In the genomic region with DNA sequence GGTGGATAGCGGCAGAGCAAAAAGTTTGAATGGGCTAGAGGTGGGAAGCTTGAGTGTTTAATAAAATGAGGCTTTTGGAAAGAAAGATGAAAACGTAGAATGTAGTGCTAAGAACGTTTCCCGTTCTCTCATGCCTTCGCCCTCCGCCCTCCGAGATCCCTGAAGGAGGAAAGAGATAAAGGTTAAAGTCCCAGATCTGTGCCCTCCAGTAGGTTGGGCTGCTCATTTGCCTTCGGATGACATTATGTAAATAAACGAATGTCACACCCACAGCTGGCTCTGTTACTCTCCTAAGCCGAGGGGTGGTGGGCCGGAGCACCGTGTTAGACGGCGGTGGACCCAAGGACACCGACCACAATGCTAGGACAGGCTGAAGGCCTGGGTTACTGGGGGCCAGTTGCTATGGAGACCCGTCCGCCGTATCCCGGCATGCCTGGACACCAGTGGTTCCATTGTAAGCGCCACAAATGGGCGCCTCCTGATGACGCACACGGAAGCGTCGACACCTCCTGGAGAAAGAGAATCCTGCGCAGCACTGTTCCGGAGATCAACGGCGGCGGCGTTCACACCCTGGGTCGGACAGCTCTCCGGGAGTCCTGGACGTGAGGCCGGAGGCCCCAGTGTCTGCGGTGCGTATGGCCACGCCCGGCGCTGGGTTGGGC, we compare ENCODE assay signal across 1 mouse cellular context.
TF ChIP-seq lines count a peak whose summit lies in the region.

Gene Brms1, plus strand, starts transcription at position 493 of the 662 bp plus-strand sequence.

TF ChIP-seq in CH12.LX, 34 proteins besides CTCF, POLR2A, EP300 and RAD21 (continued from another document):
- no peak for TF ChIP-seq CHD2 (IDR thresholded peaks at IDR 0.05; ENCODE audit: low read length)
- peak; percentile 99 for TF ChIP-seq ELF1 (IDR thresholded peaks at IDR 0.05; ENCODE audit: low read depth, low read length)
- no peak for TF ChIP-seq PAX5 (IDR thresholded peaks at IDR 0.05; ENCODE audit: low read length)
- peak; percentile 94 for TF ChIP-seq HCFC1 (IDR thresholded peaks at IDR 0.05; ENCODE audit: low read depth, low read length)
- TF ChIP-seq MEF2A (IDR thresholded peaks at IDR 0.05; ENCODE audit: borderline replicate concordance, low read depth, low read length), result no peak; the same call in none of the 2 replicates
- TF ChIP-seq MAZ (IDR thresholded peaks at IDR 0.05; ENCODE audit: low read depth, low read length), result peak; percentile 67; the same call in 1 of the 2 replicates
- TF ChIP-seq USF2 (conservative IDR thresholded peaks at IDR 0.05; ENCODE audit: low read depth, low read length), result no peak
- TF ChIP-seq TBP (conservative IDR thresholded peaks at IDR 0.05; ENCODE audit: low read depth, low read length), result 0 out of 2 replicates have a peak, but pooled peaks have one; percentile 36
- no peak for TF ChIP-seq SMC3 (IDR thresholded peaks at IDR 0.05; ENCODE audit: low read depth, low read length)
- no peak for TF ChIP-seq E2F4 (IDR thresholded peaks at IDR 0.05; ENCODE audit: insufficient replicate concordance, low read depth, low read length)
- TF ChIP-seq ZNF384 (IDR thresholded peaks at IDR 0.05; ENCODE audit: low read depth, low read length), result no peak
- TF ChIP-seq RCOR1 (conservative IDR thresholded peaks at IDR 0.05; ENCODE audit: low read depth, low read length), result no peak
- TF ChIP-seq UBTF (IDR thresholded peaks at IDR 0.05; ENCODE audit: low read depth, low read length), result no peak
- no peak for TF ChIP-seq JUN (IDR thresholded peaks at IDR 0.05; ENCODE audit: insufficient read depth, low read depth, low read length)
- no peak for TF ChIP-seq ZC3H11A (IDR thresholded peaks at IDR 0.05; ENCODE audit: low read depth, low read length)
- TF ChIP-seq MYC (IDR thresholded peaks at IDR 0.05; ENCODE audit: low read depth, low read length), result no peak
- peak; percentile 79; the same call in 1 of the 2 replicates for TF ChIP-seq KAT2A (IDR thresholded peaks at IDR 0.05; ENCODE audit: insufficient replicate concordance, low read length)
- peak; percentile 96 for TF ChIP-seq MXI1 (IDR thresholded peaks at IDR 0.05; ENCODE audit: low read depth, low read length)
- TF ChIP-seq POLR2AphosphoS2 (IDR thresholded peaks at IDR 0.05; ENCODE audit: low read depth, low read length), result no peak
- TF ChIP-seq SIN3A (IDR thresholded peaks at IDR 0.05; ENCODE audit: low read length), result peak; percentile 98
TF ChIP-seq in CH12.LX: peak in this region for 11.
